Mouse (Mus musculus) heart, postnatal 0 days (tissue): ENCODE measurements around the gene Hist1h2bb.

ENCODE experiments used
- CTCF ChIP-seq: IDR thresholded peaks from 2 replicates; pipeline ENCODE4 v1.5.1; 2016; ENCODE audit warnings: antibody characterized with exemption, control low read depth, low read depth
- EP300 ChIP-seq: IDR thresholded peaks from 2 replicates; pipeline ENCODE4 v1.6.1; 2016; ENCODE audit warnings: antibody characterized with exemption, low read depth

DNA sequence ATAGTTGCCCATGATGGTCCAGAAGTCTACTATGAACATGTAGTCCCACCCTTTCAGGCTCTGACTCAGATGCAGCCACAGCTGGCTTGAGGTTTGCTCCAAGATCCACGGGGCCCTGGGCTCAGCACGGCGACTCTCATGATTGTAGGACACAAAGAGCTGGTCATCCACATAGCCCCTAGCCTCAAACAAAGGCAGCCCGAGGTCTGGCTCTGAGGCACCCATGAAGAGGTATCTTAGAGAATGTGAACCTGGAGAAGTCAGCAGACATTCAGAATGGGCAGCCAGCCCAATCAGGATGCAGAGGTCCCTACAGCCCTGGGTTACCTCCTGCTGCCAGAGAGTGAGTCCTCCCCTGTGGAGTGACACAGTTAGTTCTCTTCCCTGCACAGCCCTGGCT, 38.5 kb upstream of the Hist1h2bb start:
- no peak for TF ChIP-seq CTCF
- TF ChIP-seq EP300: no peak
